Mouse (Mus musculus) yolk sac, embryonic 10.5 days (tissue): ENCODE results near the gene AI464131.
"Not testable (repeated sequence)": the region's sequence is repeated elsewhere in the genome, so short reads cannot be mapped to it uniquely, and the experiment has no call there.

Experiments
- DNase-seq: peaks from one replicate; pipeline ENCODE4 v3.0.0-alpha.2; 2017; ENCODE audit warnings: low spot score

AI464131 gene

DNA sequence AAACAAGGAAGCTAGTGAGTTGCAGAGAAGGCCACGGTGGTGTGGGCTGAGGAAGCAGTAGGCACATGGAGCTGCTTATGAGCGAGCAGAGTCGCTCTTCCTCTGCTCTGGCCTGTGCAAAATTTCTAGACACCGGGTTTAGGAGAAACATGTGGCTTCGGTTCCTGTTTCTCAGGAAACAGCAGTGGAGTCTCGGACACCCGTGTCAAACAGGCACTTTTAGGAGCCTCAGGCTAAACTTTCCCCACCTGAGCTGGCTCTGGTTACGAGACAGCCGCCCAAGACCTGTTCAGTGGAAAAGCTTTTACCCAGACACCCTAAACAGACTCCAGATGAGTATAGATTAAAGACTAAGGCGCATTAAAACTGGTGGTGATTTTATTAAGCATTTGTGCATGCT is 33.7 kb downstream of the AI464131 start:
- DNase-seq, result no peak

DNA sequence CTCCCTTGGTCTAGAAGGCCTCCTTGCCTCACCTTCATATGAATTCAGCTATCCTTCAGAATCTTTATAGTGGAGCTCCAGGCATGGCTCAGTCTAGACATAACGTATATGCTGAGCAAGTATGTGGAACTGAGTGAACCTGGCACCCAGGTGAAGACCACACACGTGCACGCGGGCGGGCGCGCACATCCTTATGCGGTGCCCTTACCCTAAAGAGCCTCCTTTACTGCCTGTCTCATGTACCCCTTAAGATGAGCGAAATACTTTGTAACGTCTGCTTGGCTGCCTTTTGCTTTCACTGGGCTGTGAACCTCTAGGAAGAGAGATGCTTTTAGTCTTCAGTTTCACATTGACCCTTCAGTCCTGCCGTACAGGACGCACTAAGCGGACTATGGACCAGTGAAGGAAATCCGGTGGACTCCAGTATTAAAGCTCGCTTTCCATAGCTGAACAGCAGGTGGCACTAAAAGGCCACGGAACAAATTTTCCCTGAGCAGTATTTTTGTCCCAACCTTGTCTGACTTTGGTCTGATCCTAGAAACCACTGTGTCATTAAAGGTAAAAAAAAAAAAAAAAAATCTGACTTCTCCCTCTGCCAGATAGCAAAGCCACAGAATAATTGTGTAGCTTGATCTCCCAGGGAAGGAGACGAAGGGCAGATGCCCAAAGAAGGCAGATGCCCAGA is 34.3 kb downstream of the AI464131 start:
- peak; percentile 53 for DNase-seq

DNA sequence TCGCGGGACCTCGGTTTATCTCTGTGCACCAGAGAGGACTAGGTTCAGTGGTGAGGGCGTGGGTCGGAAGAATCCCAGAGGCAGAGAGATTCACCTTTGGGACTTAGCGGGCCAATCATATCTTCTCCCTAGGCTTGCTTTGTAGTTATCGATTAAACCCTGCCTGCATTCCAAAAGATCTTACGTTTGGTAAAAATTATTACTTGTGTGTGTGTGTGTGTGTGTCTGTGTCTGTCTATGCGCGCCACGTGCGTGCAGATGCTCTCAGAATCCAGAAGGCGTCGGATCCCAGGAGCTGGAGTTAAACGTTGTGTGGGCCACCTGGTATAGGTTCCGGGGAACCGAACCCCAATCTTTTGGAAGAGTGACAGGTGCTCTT is 37.6 kb downstream of the AI464131 start:
- no peak for DNase-seq

GRCm38 (mm10) chr4:41464345-41465286 is 38.3 kb downstream of the AI464131 start, which contains the start of the genes Kif24 and Nudt2:
Kif24 (minus strand) TSS chr4:41464887.
Nudt2 (plus strand) TSS chr4:41465151.
- peak; percentile 99 for DNase-seq

DNA sequence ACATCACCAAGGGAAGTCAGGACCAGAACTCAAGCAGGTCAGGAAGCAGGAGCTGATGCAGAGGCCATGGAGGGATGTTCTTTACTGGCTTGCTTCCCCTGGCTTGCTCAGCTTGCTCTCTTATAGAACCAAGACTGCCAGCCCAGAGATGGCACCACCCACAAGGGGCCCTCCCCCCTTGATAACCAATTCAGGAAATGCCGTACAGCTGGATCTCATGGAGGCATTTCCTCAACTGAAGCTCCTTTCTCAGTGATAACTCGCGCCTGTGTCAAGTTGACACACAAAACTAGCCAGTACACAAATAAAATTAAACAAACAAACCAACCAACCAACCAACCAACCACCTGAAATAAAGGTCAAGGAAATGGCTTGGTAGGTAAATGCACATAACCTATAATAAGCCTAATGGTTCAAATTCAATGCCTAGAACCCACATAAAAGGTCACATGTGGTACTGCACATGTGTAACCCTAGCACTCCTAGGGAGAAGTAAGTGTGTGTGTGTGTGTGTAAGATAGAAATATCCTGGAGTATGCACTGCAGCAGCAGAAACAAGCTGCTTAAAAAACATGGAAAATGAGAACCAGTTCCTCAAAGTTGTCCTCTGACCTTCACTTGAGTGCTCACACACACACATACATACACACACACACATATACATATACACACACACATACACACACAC is 39.7 kb downstream of the AI464131 start:
- DNase-seq, result not testable (repeated sequence)

GRCm38 (mm10) chr4:41460690-41461089 is 42.2 kb downstream of the AI464131 start:
- no peak for DNase-seq

DNA sequence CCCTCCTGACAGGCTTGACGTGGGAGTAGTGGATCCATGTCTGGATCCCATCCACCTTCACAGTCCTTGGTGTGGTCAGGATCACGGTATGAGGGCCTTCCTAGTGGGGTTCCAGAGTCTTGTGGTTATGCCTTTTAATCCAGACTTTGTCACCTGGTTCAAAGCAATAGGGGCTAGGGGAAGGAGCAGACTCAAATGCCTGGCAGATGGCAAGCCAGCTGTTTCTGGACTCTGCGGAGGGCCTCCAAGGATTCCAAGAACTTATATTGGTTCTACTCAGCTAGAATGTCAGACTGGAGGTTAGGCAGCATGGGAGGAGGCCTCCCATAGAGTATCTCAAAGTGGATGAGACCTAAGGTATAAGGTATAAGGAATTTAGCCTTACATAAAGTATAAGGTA is 55.3 kb downstream of the AI464131 start:
- DNase-seq, result no peak
